Mouse (Mus musculus) spleen, adult 18-20 months (tissue): ENCODE results near the gene Egfem1.

Experiments used
- DNase-seq, 2 experiments: peaks; one replicate each; pipeline ENCODE4 v3.0.0; 2022; ENCODE audit warnings: mixed read lengths in 2 of 2

The Egfem1 gene

DNA sequence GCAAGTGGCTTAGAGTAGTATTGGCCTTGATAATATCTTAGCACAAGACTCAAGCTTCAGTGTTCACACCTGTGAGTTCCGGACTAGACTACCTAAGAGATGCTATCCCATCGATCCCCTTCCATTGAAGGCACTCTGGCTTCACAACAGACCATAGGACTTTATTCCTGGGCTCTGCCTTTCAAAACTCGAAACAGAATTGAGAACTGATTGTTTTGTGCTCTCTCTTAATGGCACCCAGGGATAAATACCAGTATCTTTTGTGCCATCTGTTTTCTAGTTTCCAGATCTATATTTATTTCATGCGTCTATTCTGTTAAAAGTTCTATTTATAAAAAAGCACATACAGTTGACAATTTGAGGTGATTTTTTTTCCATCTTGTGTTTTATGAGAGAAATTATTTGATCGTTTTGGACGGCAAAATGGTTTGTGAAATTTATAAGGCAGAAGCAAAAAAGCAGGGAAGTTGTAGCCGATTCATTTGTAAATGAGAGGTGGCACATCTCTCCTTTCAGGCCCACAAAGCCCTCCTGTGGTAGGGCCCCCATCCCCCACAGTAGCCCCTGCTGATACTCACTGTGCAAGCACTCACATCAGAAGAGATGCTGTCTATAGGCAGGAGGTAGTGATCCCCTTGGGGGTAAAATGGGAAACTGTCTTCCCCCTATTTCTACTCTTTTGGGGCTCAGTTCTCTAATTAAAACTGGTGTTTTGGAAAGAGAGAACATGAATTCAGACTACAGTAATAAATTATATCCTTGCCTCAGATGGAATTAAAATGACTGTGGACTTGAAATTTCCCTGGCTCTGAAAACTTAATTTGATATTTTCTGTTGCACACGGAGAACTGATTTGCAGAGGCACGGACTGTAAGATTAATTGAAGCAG lies 53.6 kb downstream of the Egfem1 start:
- DNase-seq, result no peak

DNA sequence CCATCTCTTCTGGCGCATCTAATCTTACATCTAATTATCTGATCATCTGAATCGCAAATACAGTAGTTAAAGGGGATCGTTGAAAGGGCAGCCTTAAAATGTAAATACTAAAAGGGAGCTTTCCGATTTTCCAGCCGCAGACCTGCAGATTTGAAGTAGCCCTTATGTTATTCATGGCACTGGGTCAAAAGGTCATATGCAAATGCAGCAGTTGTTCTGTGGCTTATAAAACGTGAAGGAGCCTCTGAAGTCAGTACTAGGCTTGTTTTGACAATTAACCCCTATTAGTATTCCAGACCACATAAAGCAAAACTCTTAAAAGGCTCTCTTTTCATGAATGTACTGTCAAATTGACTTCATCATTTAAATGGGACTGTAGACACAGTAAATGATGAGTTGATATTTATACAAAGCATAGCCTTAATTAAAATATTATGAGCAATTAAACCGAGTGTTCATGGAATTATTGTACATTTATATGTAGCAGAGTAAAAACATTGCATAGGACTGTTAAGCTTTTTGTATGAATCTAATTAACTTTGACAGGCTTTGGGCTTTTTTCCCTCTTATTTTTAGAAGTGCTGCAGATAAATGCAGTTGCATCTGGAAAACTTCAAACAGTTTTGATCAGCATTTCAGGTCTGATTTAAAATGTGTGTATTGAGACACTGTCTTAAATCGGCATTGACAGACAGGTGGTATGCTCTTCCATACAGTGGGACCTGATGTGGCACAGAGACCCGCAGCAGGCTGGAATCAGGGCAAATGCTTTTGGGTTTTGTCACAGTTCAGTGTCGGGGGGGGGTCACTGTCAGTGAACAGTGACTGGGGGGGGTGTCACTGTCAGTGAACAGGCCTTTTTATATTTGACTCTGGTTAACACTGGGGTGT lies 54.5 kb downstream of the Egfem1 start:
- no peak for DNase-seq

DNA sequence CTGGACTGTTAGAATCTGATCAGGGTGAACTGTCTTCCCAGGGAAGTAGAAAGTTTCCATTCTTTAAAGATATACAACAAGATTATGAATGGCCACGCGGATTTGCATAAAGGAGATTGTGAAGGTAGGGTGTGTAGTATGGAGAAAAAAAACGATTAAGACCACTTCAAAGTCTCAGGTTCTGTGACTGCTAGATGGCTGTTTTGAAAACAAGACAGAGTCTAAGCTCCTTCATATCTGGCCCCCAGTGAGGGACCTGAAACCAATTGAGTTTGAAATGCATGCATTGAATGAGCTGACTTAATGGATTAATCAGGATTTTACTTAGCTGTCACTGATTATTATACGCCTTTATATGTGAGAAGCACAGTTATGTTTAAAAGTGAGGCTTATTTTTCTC lies 86.6 kb downstream of the Egfem1 start:
- no peak for DNase-seq

- no peak for DNase-seq
Observed at GRCm38 (mm10) chr3:29169003-29169402, 87.2 kb downstream of the Egfem1 start.

- no peak for DNase-seq
Observed at GRCm38 (mm10) chr3:29176991-29177390, 95.2 kb downstream of the Egfem1 start.

- no peak for DNase-seq
Observed at GRCm38 (mm10) chr3:29182988-29183387, 101.2 kb downstream of the Egfem1 start.

- DNase-seq, result no peak
Observed at GRCm38 (mm10) chr3:29183615-29184198, 101.9 kb downstream of the Egfem1 start.

DNA sequence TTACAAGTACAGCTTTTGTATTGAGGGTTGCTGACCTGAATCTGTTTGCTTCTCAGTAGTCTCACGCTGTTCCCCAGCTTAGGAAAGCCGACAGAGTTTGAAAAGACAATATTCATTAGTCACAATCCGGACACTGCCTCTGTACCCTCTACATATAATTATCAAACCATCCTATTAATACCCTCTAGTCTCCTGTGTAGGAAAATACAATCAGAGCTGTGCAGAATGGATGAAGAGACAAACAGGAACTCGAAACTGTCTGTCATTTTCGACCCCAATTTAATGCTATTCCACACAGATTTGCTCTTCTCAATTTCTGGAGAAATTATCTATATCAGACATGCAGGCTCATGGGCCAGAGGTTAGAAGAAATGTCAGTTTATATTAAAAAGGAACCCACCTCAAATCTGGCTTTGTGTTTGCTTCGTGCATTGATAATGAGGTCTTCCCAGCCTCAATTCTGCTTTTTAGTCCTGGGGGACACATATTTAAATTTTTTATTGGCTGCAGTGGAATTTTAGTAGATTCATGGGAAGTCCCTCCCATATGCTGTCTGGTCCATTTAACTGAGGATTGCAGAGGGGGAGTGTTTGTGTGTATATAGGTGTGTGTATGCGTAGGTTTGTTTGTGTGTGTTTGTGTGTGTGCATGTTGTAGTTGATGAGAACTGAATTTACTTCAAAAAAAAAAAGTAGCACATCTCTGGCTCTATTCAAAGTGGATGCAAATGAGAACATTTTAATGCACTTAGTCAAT lies 102.8 kb downstream of the Egfem1 start:
- DNase-seq, result no peak

GRCm38 (mm10) chr3:29190263-29190662 lies 108.4 kb downstream of the Egfem1 start:
- no peak for DNase-seq

GRCm38 (mm10) chr3:29197727-29198512 lies 116.1 kb downstream of the Egfem1 start:
- no peak for DNase-seq

DNA sequence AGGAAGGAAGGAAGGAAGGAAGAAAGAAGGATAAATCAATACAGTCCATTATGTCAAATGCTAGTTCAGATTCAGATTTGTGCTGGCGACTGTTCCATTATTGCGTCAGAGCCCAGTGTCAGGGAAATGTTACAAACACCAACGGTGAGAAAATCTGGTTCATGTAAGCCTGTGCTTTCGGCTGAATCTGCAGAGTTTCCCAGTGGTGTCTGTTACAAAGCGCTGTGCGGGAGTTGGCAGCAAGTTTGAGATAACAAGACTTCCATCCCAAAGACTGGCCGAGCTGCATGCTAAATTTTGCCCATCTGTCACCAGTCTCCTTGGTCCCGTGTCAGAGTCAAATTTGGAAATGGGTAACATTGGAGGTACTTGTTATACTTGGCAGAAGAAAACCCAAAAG lies 118.8 kb downstream of the Egfem1 start:
- no peak for DNase-seq

DNA sequence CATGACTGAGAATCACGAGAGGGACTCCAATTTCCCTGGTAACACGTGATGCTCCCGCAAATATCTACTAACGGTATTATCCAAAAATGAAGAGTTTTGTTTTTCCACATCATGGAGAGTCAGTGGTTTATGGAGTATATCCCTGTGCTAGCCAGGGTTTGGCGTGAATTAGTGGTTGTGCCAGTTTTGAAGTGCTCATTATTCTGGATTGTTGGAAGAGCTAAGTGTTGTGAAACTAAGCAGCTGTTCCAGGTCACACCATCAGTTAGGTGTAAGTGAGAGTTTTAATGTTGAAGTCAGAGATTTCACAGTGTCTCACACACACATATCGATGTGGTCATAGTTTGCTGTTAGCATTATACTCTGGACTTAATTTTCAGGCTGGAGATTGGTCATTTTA lies 120.7 kb downstream of the Egfem1 start:
- DNase-seq, result no peak

GRCm38 (mm10) chr3:29222414-29222813 lies 140.6 kb downstream of the Egfem1 start:
- no peak for DNase-seq

GRCm38 (mm10) chr3:29229712-29230111 lies 147.9 kb downstream of the Egfem1 start:
- DNase-seq, result no peak

DNA sequence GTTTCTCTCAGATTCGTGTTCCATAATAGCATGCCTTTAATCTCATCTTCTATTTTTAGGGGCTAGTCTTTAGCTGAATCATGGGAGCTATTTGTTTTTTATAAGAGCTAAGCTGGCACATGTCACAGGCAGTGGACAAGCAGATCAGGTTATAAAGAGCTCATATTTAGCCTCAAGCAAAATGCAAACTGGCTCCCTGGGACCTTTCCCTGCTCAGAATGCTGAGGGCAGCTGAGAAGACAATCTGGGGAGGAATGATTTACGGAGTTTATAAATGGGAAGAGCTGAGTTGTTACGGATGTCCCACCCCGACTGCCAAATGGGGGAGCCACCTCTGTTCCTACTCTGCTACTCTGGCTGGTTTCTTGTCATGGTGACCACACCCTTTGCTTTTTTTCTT lies 153.7 kb downstream of the Egfem1 start:
- no peak for DNase-seq

GRCm38 (mm10) chr3:29236517-29236916 lies 154.7 kb downstream of the Egfem1 start:
- DNase-seq, result no peak

DNA sequence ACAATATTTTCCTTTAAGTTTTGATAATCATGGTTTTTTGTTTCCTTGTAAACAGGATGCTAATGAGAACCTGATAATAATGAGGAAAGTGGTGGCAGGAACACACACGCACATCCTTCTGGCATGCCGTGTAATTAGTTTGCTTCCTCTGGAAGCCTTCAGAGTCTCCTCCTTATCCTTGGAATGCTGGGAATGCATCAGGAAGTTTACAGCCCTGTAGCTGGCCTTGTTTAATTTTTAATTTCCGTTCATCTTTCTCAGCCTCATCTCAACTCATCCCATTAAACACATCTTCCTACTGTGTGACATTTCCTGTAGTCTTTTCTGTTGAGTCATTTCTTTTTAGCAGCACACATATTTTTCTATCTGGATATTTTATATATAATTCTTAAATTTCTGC lies 161.8 kb downstream of the Egfem1 start:
- DNase-seq, result no peak

DNA sequence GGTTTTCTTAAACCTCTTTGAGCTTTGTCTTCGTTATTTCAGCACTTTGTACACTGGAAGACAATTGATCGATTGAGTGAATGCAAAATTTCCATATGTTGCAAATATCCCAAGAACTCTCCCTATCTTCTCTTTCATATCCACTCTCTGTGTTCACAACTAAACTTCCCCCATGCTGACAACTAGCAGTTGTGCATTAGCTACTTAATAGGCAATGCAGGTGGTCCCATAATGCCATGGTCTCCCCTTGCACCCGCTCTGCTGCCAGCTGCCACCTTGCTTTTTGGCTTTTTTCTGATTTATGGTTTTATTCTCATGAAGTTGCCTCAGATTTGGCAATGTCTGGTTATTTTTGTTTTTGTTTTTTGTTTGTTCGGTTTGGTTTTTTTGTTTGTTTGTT lies 209.8 kb downstream of the Egfem1 start:
- no peak for DNase-seq

- DNase-seq, result no peak
Observed at GRCm38 (mm10) chr3:29292251-29292650, 210.4 kb downstream of the Egfem1 start.

GRCm38 (mm10) chr3:29293230-29293629 lies 211.4 kb downstream of the Egfem1 start:
- DNase-seq, result no peak

DNA sequence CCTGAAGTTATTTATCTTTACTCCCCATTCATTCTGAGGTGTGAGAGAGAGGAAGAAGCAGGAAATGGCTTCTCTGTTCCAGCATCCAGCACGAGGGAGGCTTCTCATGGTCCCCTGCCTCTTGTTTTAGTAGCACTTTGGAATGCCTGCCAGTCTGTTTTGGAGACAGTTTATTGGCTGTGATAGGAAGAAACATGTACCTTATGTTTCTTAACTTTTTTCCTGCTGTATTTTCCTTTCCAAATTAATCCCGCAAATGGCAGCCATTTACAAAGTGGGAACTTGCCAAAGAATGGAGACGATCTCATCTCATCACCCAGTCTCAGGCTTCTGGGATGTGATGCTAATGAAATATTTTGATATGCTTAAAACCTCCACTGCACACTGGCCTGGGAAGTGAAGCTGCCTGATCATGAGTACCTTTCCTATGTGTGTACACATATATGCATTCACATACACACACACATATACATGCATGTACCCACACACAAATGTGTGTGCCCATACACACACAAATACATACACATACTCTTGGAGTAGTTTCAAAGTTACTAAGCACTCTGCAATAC lies 260.5 kb downstream of the Egfem1 start:
- DNase-seq, result no peak
